Mouse (Mus musculus): ENCODE results near the gene Stk19. TPM values are rescaled to one million over a fixed set of nuclear protein-coding genes. Genes with fewer than 3 reads are reported as not detected.
"Not testable (repeated sequence)": the region's sequence is repeated elsewhere in the genome, so short reads cannot be mapped to it uniquely, and the experiment has no call there.

Stk19 gene
- polyA plus RNA-seq, 1 experiment, result 29.9 TPM

GRCm38 (mm10) chr17:34799531-34799925 is 37.2 kb downstream of the Stk19 start:
- H3K4me2 ChIP-seq (ENCODE audit: low read depth), result no peak overlapping the region
- TF ChIP-seq TCF3 (IDR thresholded peaks at IDR 0.05; ENCODE audit: insufficient read length, low read depth) (no peak), MAX (IDR thresholded peaks at IDR 0.05; ENCODE audit: low read depth) (no peak), TCF12 (IDR thresholded peaks at IDR 0.05; ENCODE audit: insufficient read depth, poor library complexity, severe bottlenecking) (no peak), SRF (IDR thresholded peaks at IDR 0.05; ENCODE audit: control insufficient read depth, insufficient read length, low read depth) (no peak), REST (IDR thresholded peaks at IDR 0.05; ENCODE audit: insufficient read depth, insufficient read length) (no peak), POLR2AphosphoS2 (IDR thresholded peaks at IDR 0.05; ENCODE audit: insufficient read length, low read depth) (no peak)
- H3K36me3 ChIP-seq (ENCODE audit: control insufficient read depth, insufficient read depth), result no peaks in the 10 kb centered on the region
- H3K27me3 ChIP-seq (ENCODE audit: control insufficient read depth, insufficient read depth, insufficient read length), result peaks cover 20% of the 10 kb centered on the region
- no peaks in the 10 kb centered on the region for H3K79me2 ChIP-seq (ENCODE audit: control insufficient read depth, insufficient read depth)
- no peak overlapping the region for H3ac ChIP-seq (ENCODE audit: control insufficient read depth, insufficient read length)
- H3K4me3 ChIP-seq, result no peak overlapping the region

DNA sequence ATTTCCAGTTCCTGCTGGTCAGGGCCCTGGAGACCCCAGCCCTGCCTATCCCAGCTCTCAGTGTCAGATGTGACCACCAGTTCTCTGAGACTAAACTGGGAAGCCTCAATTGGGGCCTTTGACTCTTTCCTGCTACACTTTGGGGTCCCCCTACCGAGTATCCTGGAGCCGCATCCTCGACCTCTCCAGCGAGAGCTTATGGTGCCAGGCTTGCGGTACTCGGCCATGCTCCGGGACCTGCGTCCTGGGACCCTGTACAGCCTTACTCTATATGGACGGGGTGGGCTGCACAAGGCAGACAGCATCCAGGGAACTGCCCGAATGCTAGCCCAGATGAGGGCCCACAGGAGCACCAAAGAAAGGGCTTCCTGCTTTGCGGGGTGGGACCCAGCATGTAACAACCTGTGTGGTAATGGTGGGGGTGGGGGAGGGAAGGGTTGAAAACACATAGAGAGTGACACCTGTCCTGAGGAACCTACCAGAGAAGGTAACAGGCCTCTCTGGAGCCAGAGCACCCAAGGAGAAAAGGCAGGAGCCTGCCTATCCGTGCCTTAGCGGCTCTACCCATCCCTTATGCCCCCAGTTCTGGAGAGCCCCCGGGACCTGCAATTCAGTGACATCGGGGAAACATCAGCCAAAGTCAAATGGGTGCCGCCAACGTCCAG is 37.7 kb downstream of the Stk19 start:
- Histone ChIP-seq H3K27me3 (ENCODE audit: control insufficient read depth, insufficient read depth, insufficient read length) (peaks cover 20% of the 10 kb centered on the region), H3ac (ENCODE audit: control insufficient read depth, insufficient read length) (no peak overlapping the region)

GRCm38 (mm10) chr17:34798071-34798470 is 38.7 kb downstream of the Stk19 start:
- not testable (repeated sequence) for H3K4me2 ChIP-seq (ENCODE audit: low read depth); H3K4me3 ChIP-seq

More for the DNA sequence above, 37.7 kb downstream of the Stk19 start:
- no peaks in the 10 kb centered on the region for H3K36me3 ChIP-seq (ENCODE audit: control insufficient read depth, insufficient read depth)
- no peak overlapping the region for H3K4me3 ChIP-seq
- no peaks in the 10 kb centered on the region for H3K79me2 ChIP-seq (ENCODE audit: control insufficient read depth, insufficient read depth)
- H3K4me2 ChIP-seq (ENCODE audit: low read depth), result no peak overlapping the region
- no peak for TF ChIP-seq SRF (IDR thresholded peaks at IDR 0.05; ENCODE audit: control insufficient read depth, insufficient read length, low read depth)
- TF ChIP-seq MYOD1 (IDR thresholded peaks at IDR 0.05; ENCODE audit: control insufficient read depth in 1 of 3, insufficient read length in 2 of 3, low read depth in 2 of 3), result no peak
- TF ChIP-seq POLR2AphosphoS2 (IDR thresholded peaks at IDR 0.05; ENCODE audit: insufficient read length, low read depth), result no peak
- TF ChIP-seq REST (IDR thresholded peaks at IDR 0.05; ENCODE audit: insufficient read depth, insufficient read length), result no peak
- TF ChIP-seq MAX (IDR thresholded peaks at IDR 0.05; ENCODE audit: low read depth), result no peak

GRCm38 (mm10) chr17:34797211-34797995 is 39.3 kb downstream of the Stk19 start:
- not testable (repeated sequence) for H3K79me2 ChIP-seq (ENCODE audit: control insufficient read depth, insufficient read depth); H3ac ChIP-seq (ENCODE audit: control insufficient read depth, insufficient read length); H3K4me2 ChIP-seq (ENCODE audit: low read depth); H3K36me3 ChIP-seq (ENCODE audit: control insufficient read depth, insufficient read depth); H3K4me3 ChIP-seq
- H3K27me3 ChIP-seq (ENCODE audit: control insufficient read depth, insufficient read depth, insufficient read length), result peaks cover 17% of the 10 kb centered on the region

More at GRCm38 (mm10) chr17:34798071-34798470, 38.7 kb downstream of the Stk19 start:
- not testable (repeated sequence) for H3ac ChIP-seq (ENCODE audit: control insufficient read depth, insufficient read length); H3K36me3 ChIP-seq (ENCODE audit: control insufficient read depth, insufficient read depth); H3K79me2 ChIP-seq (ENCODE audit: control insufficient read depth, insufficient read depth)
- peaks cover 20% of the 10 kb centered on the region for H3K27me3 ChIP-seq (ENCODE audit: control insufficient read depth, insufficient read depth, insufficient read length)

- Histone ChIP-seq H3K79me2 (ENCODE audit: control insufficient read depth, insufficient read depth) (no peaks in the 10 kb centered on the region), H3K4me2 (ENCODE audit: low read depth) (no peak overlapping the region), H3K27me3 (ENCODE audit: control insufficient read depth, insufficient read depth, insufficient read length) (peaks cover 10% of the 10 kb centered on the region), H3K36me3 (ENCODE audit: control insufficient read depth, insufficient read depth) (no peaks in the 10 kb centered on the region), H3K4me3 (no peak overlapping the region), H3ac (ENCODE audit: control insufficient read depth, insufficient read length) (no peak overlapping the region)
- TF ChIP-seq TCF3 (IDR thresholded peaks at IDR 0.05; ENCODE audit: insufficient read length, low read depth), result no peak
- no peak for TF ChIP-seq MYOG (IDR thresholded peaks at IDR 0.05; ENCODE audit: control insufficient read depth in 1 of 3, insufficient read depth in 1 of 3, insufficient read length in 2 of 3, low read depth in 2 of 3)
- no peak for TF ChIP-seq MAX (IDR thresholded peaks at IDR 0.05; ENCODE audit: low read depth)
- no peak for TF ChIP-seq TCF12 (IDR thresholded peaks at IDR 0.05; ENCODE audit: insufficient read depth, poor library complexity, severe bottlenecking)
- no peak for TF ChIP-seq USF1 (IDR thresholded peaks at IDR 0.05; ENCODE audit: low read depth)
- no peak for TF ChIP-seq E2F4 (IDR thresholded peaks at IDR 0.05; ENCODE audit: insufficient read depth)
- no peak for TF ChIP-seq MYOD1 (IDR thresholded peaks at IDR 0.05; ENCODE audit: control insufficient read depth in 1 of 3, insufficient read length in 2 of 3, low read depth in 2 of 3)
- no peak for TF ChIP-seq REST (IDR thresholded peaks at IDR 0.05; ENCODE audit: insufficient read depth, insufficient read length)
- TF ChIP-seq POLR2AphosphoS2 (IDR thresholded peaks at IDR 0.05; ENCODE audit: insufficient read length, low read depth), result no peak
- no peak for TF ChIP-seq SRF (IDR thresholded peaks at IDR 0.05; ENCODE audit: control insufficient read depth, insufficient read length, low read depth)
- no peak for TF ChIP-seq CEBPB (IDR thresholded peaks at IDR 0.05; ENCODE audit: insufficient read depth, poor library complexity, severe bottlenecking)
- no peak for TF ChIP-seq POLR2A (IDR thresholded peaks at IDR 0.05; ENCODE audit: insufficient read length, low read depth)
Observed at GRCm38 (mm10) chr17:34796311-34797140, 40.2 kb downstream of the Stk19 start.

All from myocyte (in vitro differentiated cells).